Mouse (Mus musculus): ENCODE data around the gene Gm17349.

- TF ChIP-seq CTCF (IDR thresholded peaks at IDR 0.05; ENCODE audit: extremely low read depth, insufficient read length, insufficient replicate concordance, low read depth, low read length) (peak; percentile 62; the same call in 1 of the 2 replicates), POLR2A (IDR thresholded peaks at IDR 0.05; ENCODE audit: low read depth, low read length) (no peak; the same call in 1 of the 2 replicates)
Observed at GRCm38 (mm10) chr15:99724292-99725021, 19.2 kb upstream of the Gm17349 start.

Measured in small intestine, adult 2 months (tissue).